In genomic region chr11:12039098-12039497, GRCm38 (mm10) we compare ENCODE assay signal across 8 mouse cellular contexts. TPM values are rescaled to one million over a fixed set of nuclear protein-coding genes. Genes with fewer than 3 reads are reported as not detected.
A peak's percentile ranks its signal among the peaks of the same experiment; 100 is the strongest.
DNase-seq lines count a peak whose midpoint lies in the region; ATAC-seq and TF ChIP-seq lines count a peak whose summit lies in the region.

No protein-coding gene starts in this region.

- H3K4me3 ChIP-seq in hindbrain, embryonic 11.5 days (ENCODE audit: low read depth, low read length): no peak overlapping the region
- H3K4me3 ChIP-seq in hindbrain, embryonic 16.5 days (ENCODE audit: low read length): no peak overlapping the region
- H3K4me3 ChIP-seq in forebrain, embryonic 11.5 days (ENCODE audit: low read depth, low read length): no peak overlapping the region

- 27% methylated on average over 3 of the region's 3 CpGs for WGBS in hindbrain, embryonic 11.5 days
- WGBS in hindbrain, embryonic 16.5 days: 20% methylated on average over 3 of the region's 3 CpGs
- 18% methylated on average over 3 of the region's 3 CpGs for WGBS in forebrain, embryonic 11.5 days

- peaks cover 65% of the 10 kb centered on the region for H3K27me3 ChIP-seq in hindbrain, embryonic 11.5 days (ENCODE audit: control insufficient read depth, insufficient read depth, low read length)
- H3K27me3 ChIP-seq in hindbrain, embryonic 16.5 days (replicated peaks; ENCODE audit: control insufficient read depth, insufficient read depth, low read length): peaks cover 70% of the 10 kb centered on the region
- peaks cover 66% of the 10 kb centered on the region for H3K27me3 ChIP-seq in forebrain, embryonic 11.5 days (ENCODE audit: control insufficient read depth, insufficient read depth, low read length)

- peak; percentile 43 for ATAC-seq in hindbrain, embryonic 11.5 days (ENCODE audit: low FRiP score)
- ATAC-seq in hindbrain, embryonic 16.5 days: no peak
- ATAC-seq in forebrain, embryonic 11.5 days (replicated peaks; ENCODE audit: low FRiP score): peak; percentile 57
- ATAC-seq in erythroblast, adult 5-6 weeks (replicated peaks; ENCODE audit: low FRiP score, poor library complexity, severe bottlenecking): no peak

- peak; percentile 25; the same call in 1 of the 2 replicates for TF ChIP-seq CTCF in brain, embryonic 14.5 days (IDR thresholded peaks at IDR 0.05; ENCODE audit: borderline replicate concordance, extremely low read depth, insufficient read depth, insufficient read length)

- no peak overlapping the region for H3K9ac ChIP-seq in hindbrain, embryonic 11.5 days (ENCODE audit: low read depth, low read length)
- no peak overlapping the region for H3K9ac ChIP-seq in hindbrain, embryonic 16.5 days (ENCODE audit: low read depth, low read length)
- H3K9ac ChIP-seq in forebrain, embryonic 11.5 days (ENCODE audit: low read length): no peak overlapping the region

- no peaks in the 10 kb centered on the region for H3K4me1 ChIP-seq in hindbrain, embryonic 11.5 days (replicated peaks; ENCODE audit: control insufficient read depth, insufficient read depth, low read length)
- H3K4me1 ChIP-seq in hindbrain, embryonic 16.5 days (ENCODE audit: control insufficient read depth, insufficient read depth, low read depth, low read length): peaks cover 14% of the 10 kb centered on the region
- H3K4me1 ChIP-seq in forebrain, embryonic 11.5 days (replicated peaks; ENCODE audit: control insufficient read depth, insufficient read depth, low read length): no peaks in the 10 kb centered on the region

- intact Hi-C loops in left cerebral cortex, postnatal 14 days (cut with DNase I): loop anchor here (5.0 kb wide), 1 partner anchor 217 kb away; no protein-coding TSS in a partner anchor

- no peak for TF ChIP-seq POLR2A in brain, embryonic 14.5 days (IDR thresholded peaks at IDR 0.05; ENCODE audit: borderline replicate concordance, extremely low read depth, insufficient read depth, insufficient read length, poor library complexity, severe bottlenecking)

- no peak overlapping the region for H3K27ac ChIP-seq in hindbrain, embryonic 11.5 days (ENCODE audit: low read depth, low read length)
- H3K27ac ChIP-seq in hindbrain, embryonic 16.5 days (ENCODE audit: low read depth, low read length): no peak overlapping the region
- H3K27ac ChIP-seq in forebrain, embryonic 11.5 days (ENCODE audit: low read depth, low read length): no peak overlapping the region

- no peaks in the 10 kb centered on the region for H3K9me3 ChIP-seq in hindbrain, embryonic 11.5 days (ENCODE audit: control insufficient read depth, low read length)
- H3K9me3 ChIP-seq in hindbrain, embryonic 16.5 days (ENCODE audit: control insufficient read depth, low read length): no peaks in the 10 kb centered on the region
- H3K9me3 ChIP-seq in forebrain, embryonic 11.5 days (ENCODE audit: control insufficient read depth, low read length): no peaks in the 10 kb centered on the region

- DNase-seq in hindbrain, embryonic 11.5 days (ENCODE audit: low spot score): peak; percentile 63
- peak; percentile 80 for DNase-seq in brain, embryonic 14.5 days (ENCODE audit: low read depth)
- peak; percentile 72 for DNase-seq in forebrain, embryonic 11.5 days (ENCODE audit: low spot score)
- DNase-seq in lung, postnatal 36 days: peak; percentile 13
- DNase-seq in left cerebral cortex, postnatal 14 days (ENCODE audit: low spot score in 2 of 2): no peak
- DNase-seq in adrenal gland, postnatal 10 days: no peak

- no peaks in the 10 kb centered on the region for H3K36me3 ChIP-seq in hindbrain, embryonic 11.5 days (ENCODE audit: control insufficient read depth, insufficient read depth, low read length)
- H3K36me3 ChIP-seq in hindbrain, embryonic 16.5 days (ENCODE audit: control insufficient read depth, insufficient read depth, low read length): no peaks in the 10 kb centered on the region
- H3K36me3 ChIP-seq in forebrain, embryonic 11.5 days (ENCODE audit: control insufficient read depth, insufficient read depth, low read length): no peaks in the 10 kb centered on the region; the same call in 1 of the 2 replicates

- 0 out of 2 replicates have a peak overlapping the region, but pooled peaks have one; percentile 5 for H3K4me2 ChIP-seq in hindbrain, embryonic 11.5 days (replicated peaks; ENCODE audit: low read depth, low read length)
- no peak overlapping the region for H3K4me2 ChIP-seq in hindbrain, embryonic 16.5 days (ENCODE audit: low read length)
- H3K4me2 ChIP-seq in forebrain, embryonic 11.5 days (ENCODE audit: low read depth, low read length, severe bottlenecking): no peak overlapping the region

RNA-seq across cellular contexts. Expression of gene Grb10, which starts 0.6 kb away (rescaled TPM):
- 158 and 267 TPM in 2 replicates for polyA plus RNA-seq in hindbrain, embryonic 11.5 days (2014; fragmentation: Nextera tagmentation; extraction: Ambion mirVana)
- polyA plus RNA-seq in hindbrain, embryonic 16.5 days (2015; fragmentation: Nextera tagmentation; extraction: Ambion mirVana): 72.7 and 102 TPM in 2 replicates
- polyA plus RNA-seq in brain, embryonic 14.5 days (2012; rRNA removed): 128 and 146 TPM in 2 replicates
- 158 and 176 TPM in 2 replicates for polyA plus RNA-seq in forebrain, embryonic 11.5 days (2014; fragmentation: Nextera tagmentation; extraction: Ambion mirVana)
- total RNA-seq in left cerebral cortex, postnatal 14 days (2021): 10 to 100 TPM; 43.3 to 45.1 TPM
- total RNA-seq in erythroblast, adult 5-6 weeks (2015; ENCODE audit: low replicate concordance): 1.0 and 2.1 TPM in 2 replicates
- total RNA-seq in erythroblast, adult 5-6 weeks (2017; ENCODE audit: low replicate concordance): 1.8 and 4.3 TPM in 2 replicates
- 100 to 1,000 TPM; 185 to 186 TPM for total RNA-seq in adrenal gland, postnatal 10 days (2021)

Comparison
In these comparisons a context has a peak if more than half of its experiments do, and no peak if none do; other contexts are left out.
1. ATAC-seq: peak in hindbrain, embryonic 11.5 days (single experiment) and forebrain, embryonic 11.5 days (single experiment); none in hindbrain, embryonic 16.5 days (single experiment) and erythroblast, adult 5-6 weeks (single experiment).
2. DNase-seq: peak in hindbrain, embryonic 11.5 days (single experiment), brain, embryonic 14.5 days (single experiment), forebrain, embryonic 11.5 days (single experiment) and lung, postnatal 36 days (single experiment); none in left cerebral cortex, postnatal 14 days (0 of 2) and adrenal gland, postnatal 10 days (single experiment).